Mouse (Mus musculus): Measurements from ENCODE around the gene Kcnk2.

The Kcnk2 gene

DNA sequence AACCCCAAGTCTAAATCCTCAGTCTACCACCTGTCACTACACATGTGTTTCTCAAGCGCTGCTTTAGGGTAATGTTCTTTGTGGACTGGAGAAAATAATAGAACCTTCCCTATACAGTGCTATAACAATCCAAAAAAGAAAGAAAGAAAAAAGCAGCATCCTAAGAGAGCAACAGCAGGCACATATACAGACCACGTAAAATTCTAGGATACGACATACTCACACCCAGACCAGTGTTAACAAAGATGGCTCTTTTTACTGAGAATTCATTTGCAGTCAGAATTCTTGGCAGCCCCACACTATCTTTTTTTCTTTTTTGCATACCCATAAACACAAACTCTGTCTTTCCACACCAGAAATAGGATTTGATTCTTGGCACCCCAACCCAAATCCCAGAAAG, 187.6 kb downstream of the Kcnk2 start:
- DNase-seq, result no peak

DNA sequence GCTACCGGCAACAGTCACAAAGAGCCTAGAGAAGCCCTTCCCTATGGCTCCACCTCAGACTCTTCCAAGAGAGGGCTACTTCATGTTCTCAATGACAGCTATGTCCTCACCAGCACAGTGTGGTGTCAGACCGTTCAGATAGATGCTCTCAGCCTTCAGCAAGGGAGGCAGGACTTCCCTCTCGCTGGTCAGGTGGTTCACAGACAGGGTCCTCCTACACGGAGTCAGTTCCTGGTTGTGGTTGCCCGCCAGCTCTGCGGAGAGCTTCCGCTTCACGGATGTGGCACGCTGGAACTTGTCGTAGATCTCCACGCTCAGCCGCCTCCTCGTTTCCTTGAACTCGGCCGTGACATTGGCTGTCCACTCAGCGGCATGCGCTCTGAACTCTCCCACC, 192.4 kb downstream of the Kcnk2 start:
- no peak for DNase-seq

- no peak for DNase-seq
Measured at GRCm38 (mm10) chr1:189209029-189209714, 192.9 kb downstream of the Kcnk2 start.

DNA sequence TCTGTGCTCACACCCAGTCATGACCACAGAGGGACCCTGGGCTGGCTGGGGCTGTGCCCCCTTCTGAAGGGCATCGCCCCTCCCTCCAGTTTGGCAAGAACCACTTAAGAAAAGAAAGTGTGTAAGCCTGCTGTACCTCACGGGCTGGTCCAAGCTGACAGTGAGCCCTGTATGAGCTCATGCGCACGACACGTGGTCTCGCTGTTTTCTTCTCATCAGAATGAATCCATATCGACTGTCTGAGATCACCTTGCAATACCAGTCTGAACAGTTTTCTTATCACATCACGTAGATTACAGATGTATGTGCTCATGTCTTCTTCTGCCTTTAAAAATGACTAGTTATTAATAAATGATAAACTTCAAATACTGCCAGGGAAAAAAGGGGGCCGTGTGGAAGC, 193.5 kb downstream of the Kcnk2 start:
- DNase-seq, result no peak

- DNase-seq, result no peak
Measured at GRCm38 (mm10) chr1:189195758-189196157, 206.3 kb downstream of the Kcnk2 start.

DNA sequence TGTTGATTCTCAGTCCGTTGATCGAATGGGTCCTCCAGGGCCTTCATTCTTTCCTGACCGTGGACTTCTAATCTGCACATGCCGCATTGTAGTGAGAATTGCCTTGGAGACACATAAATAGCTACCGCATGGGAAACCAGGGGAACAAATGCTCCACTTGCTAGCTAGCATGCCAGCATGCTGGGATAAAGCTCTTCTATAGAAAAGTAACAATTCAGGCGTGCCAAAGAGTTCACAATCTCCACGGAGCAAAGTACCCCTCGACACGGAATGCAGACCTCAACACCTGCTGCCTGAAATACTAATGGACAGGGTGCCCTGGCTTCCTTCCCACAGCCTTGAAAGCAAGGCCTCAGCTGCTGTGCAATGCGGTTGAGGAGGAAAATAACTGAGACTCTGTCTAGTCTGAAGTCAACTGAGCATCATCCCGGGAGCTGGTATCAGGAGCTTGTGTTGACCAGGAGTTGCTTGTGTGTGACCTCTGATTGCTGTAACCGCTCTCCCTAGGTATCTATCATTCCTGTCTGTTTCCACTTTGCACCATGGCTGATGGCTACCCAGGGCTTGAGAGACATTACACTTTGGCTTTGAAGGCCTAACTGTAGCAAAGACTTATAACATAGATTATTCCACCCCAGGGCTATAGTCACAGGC, 214.2 kb downstream of the Kcnk2 start:
- DNase-seq, result peak; percentile 20

DNA sequence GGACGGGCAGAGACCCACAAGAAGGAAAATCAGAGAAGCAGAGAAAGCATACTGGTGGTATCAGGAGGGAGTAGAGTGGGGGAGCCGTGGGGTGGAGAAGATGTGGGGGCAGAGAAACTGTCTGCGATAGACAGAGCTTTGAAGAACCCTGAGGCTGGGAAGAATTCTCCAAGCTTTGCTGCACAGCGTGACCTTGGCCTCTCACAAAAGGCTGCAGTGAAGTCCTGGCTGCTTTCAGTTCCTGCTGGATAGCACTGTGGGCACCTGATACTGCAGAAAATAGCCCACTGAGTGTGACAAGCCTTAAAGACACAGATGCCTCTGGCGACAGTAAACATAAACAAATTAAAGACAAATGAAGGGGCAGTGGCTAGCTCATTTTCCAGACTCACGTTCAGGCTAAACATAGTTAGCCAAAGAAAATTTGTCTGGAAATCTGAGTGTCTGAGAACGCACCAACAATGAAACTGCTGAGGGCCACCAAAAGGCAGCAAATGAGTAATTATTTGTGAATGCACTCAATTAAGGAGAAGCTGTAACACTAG, 216.8 kb downstream of the Kcnk2 start:
- DNase-seq, result no peak

- DNase-seq, result no peak
Measured at GRCm38 (mm10) chr1:189177746-189178145, 224.3 kb downstream of the Kcnk2 start.

GRCm38 (mm10) chr1:189173479-189173878, 228.6 kb downstream of the Kcnk2 start:
- no peak for DNase-seq

DNA sequence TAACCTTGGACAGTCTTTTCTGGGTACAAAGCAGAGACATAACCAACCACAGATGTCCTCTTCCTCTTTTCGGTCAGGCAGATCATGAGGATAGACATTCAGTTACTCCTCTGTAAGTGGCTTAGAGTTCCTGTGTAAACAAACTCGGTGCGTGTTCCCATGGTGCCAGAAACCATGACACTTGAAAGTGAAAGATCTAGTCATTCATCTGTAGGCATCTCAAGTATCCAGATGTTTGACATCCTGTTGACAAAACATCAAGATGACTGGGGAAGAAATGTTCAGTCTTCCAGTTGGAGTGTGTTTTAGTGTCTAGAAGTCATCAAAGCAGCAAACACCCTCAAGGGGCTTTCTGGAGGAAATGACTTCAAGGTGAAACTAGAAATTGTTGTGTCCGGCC, 230.9 kb downstream of the Kcnk2 start:
- no peak for DNase-seq

- DNase-seq, result no peak
Measured at GRCm38 (mm10) chr1:189165756-189166155, 236.3 kb downstream of the Kcnk2 start.

DNA sequence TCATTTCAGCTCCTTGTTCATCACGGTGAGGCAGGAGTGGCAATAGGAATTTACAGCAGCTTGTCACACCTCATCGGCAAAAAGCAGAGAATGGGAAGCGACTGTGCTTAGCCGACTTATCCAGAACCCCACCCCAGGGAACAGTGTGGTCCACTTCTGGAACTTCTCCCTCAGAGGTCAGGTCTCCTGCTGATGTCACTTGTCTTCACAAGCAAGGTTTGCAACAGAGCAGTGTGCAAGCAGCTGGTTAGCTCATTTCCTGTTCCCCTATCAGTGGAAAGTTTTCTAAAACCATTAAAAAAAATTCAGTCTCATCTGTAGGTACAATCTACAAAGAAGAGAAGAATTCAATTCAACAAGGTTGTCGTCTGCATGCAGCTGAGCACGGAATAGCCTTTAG, 236.9 kb downstream of the Kcnk2 start:
- no peak for DNase-seq

DNA sequence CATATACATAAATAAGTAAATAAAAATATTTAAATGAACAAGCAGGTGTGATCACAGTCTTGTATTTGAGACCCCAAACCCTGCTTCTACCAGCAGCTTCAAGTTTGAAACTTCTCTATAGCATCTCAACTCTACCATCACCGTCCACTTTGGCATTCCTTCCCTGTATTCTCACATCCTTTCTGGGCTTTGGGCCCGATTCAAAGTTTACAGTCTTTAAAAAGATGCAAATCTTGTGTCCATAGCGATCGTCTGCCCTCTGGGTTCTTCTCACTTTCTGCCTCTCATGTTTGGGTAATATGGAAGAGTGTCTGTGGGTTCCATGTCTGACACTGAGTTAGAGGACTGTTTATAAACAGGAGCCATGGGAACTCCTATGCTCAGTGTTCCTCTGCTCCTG, 237.4 kb downstream of the Kcnk2 start:
- DNase-seq, result no peak

GRCm38 (mm10) chr1:189164241-189164640, 237.8 kb downstream of the Kcnk2 start:
- no peak for DNase-seq

Measured in cerebellum, adult 9-11 months (tissue).